Mouse (Mus musculus): ENCODE data around the gene Tacr2. TPM values are rescaled to one million over a fixed set of nuclear protein-coding genes. Genes with fewer than 3 reads are reported as not detected.

The Tacr2 gene
- polyA plus RNA-seq, 1 experiment from 2014 or later: 0.46 TPM

DNA sequence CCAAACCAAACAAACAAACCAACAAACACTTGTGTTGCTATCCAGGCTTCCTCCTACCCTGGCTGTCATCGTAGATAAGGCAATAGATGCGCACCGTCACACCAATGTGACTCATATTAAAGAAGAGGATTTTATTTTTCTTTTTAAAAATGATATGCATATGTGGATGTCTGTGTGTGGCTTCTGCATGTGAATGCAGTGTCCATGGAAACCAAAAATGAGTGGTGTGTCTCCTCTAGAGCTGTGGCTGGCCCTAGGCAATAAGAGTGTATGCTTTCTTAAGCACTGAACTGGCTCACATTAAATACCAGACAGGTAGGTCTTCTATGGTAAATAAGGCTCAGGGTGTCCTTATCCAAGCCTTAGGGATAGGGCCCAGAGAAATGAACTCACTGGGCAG, 13.6 kb upstream of the Tacr2 start:
- Histone ChIP-seq H3K27me3 (ENCODE audit: insufficient read depth, low read length) (no peaks in the 10 kb centered on the region), H3K4me1 (ENCODE audit: insufficient read depth) (no peaks in the 10 kb centered on the region), H3K4me3 (ENCODE audit: low read depth, low read length) (no peak overlapping the region), H3K27ac (ENCODE audit: low read depth) (no peak overlapping the region), H3K36me3 (ENCODE audit: insufficient read depth) (no peaks in the 10 kb centered on the region), H3K9me3 (ENCODE audit: low read depth, low read length) (no peaks in the 10 kb centered on the region), H3K4me2 (no peak overlapping the region), H3K9ac (no peak overlapping the region)
- DNase-seq: no peak
- no peak for ATAC-seq (ENCODE audit: insufficient read depth)
- WGBS: 87% methylated on average over 3 of the region's 3 CpGs
- no peak for TF ChIP-seq CTCF (IDR thresholded peaks at IDR 0.05; ENCODE audit: low read depth)

DNA sequence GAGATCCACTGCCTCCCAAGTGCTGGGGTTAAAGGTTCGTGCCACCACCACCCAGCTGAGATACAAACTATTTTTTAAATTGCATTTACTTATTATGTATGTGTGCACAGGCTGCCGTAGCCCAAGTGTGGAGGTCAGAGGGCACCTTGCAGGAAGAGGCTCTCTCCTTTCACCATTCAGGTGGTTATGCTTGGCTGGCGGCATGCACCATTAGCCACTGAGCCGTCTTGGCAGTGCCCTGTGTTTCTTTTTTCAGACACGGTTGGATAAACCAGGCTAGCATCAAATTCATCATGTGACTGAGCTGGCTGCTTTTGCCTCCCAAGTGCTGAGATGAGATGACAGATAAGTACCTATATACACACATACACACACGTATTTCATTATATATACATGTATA, 13.0 kb upstream of the Tacr2 start:
- Histone ChIP-seq H3K36me3 (ENCODE audit: insufficient read depth) (no peaks in the 10 kb centered on the region), H3K4me1 (ENCODE audit: insufficient read depth) (no peaks in the 10 kb centered on the region), H3K9ac (no peak overlapping the region), H3K9me3 (ENCODE audit: low read depth, low read length) (no peaks in the 10 kb centered on the region), H3K27me3 (ENCODE audit: insufficient read depth, low read length) (no peaks in the 10 kb centered on the region), H3K27ac (ENCODE audit: low read depth) (no peak overlapping the region), H3K4me3 (ENCODE audit: low read depth, low read length) (no peak overlapping the region), H3K4me2 (no peak overlapping the region)
- TF ChIP-seq CTCF (IDR thresholded peaks at IDR 0.05; ENCODE audit: low read depth): no peak
- ATAC-seq (ENCODE audit: insufficient read depth) (no peak), DNase-seq (no peak)
- 40% methylated on average over 6 of the region's 6 CpGs for WGBS

DNA sequence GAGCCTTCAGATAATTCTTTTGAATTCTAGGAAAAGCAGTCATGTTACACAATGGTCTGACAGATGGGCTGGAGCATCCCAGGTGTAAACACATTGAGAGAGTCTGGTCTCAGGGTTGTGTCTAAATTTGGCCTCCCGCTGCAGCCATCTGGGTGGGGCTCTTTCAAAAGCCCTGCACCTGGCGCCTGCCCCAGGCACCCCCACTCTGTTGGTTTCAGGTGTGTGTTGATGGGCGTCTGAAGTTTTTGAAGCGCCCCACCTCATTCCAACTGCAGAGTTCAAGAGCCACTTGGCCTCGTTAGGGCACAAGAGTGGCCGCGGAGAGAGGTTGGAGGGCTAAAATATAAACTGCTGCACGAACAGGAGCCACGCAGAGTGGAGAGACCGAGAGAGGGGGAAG, 9.9 kb upstream of the Tacr2 start:
- TF ChIP-seq CTCF (IDR thresholded peaks at IDR 0.05; ENCODE audit: low read depth): no peak
- WGBS: 46% methylated on average over 10 of the region's 10 CpGs
- DNase-seq (no peak), ATAC-seq (ENCODE audit: insufficient read depth) (peak; percentile 50; the same call in 1 of the 2 replicates)
- Histone ChIP-seq H3K9ac (no peak overlapping the region), H3K4me2 (no peak overlapping the region), H3K27me3 (ENCODE audit: insufficient read depth, low read length) (no peaks in the 10 kb centered on the region), H3K27ac (ENCODE audit: low read depth) (no peak overlapping the region; the same call in 1 of the 2 replicates), H3K36me3 (ENCODE audit: insufficient read depth) (no peaks in the 10 kb centered on the region), H3K4me3 (ENCODE audit: low read depth, low read length) (no peak overlapping the region), H3K4me1 (ENCODE audit: insufficient read depth) (peaks cover 1% of the 10 kb centered on the region; the same call in 1 of the 2 replicates), H3K9me3 (ENCODE audit: low read depth, low read length) (no peaks in the 10 kb centered on the region)

DNA sequence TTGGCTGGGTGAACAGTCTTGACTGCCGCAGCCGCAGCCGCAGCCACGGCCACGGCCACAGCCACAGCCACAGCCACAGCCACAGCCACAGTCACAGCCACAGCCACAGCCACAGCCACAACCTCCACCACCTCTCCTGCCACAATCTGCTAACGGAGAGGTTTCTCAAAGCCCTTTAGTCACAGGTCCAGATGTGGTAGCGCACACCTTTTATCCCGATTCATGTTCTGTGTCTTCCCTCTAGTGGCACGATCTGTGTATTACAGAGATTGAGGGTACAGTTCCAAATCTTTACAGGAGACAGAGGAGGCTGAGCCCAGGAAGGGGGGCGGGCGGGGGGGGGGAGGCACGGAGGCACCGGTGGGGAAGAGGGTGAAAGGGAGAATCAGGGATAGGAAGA, 9.3 kb upstream of the Tacr2 start:
- Histone ChIP-seq H3K4me3 (ENCODE audit: low read depth, low read length) (no peak overlapping the region), H3K4me2 (no peak overlapping the region), H3K9ac (no peak overlapping the region), H3K27ac (ENCODE audit: low read depth) (no peak overlapping the region), H3K4me1 (ENCODE audit: insufficient read depth) (peaks cover 6% of the 10 kb centered on the region; the same call in 1 of the 2 replicates), H3K36me3 (ENCODE audit: insufficient read depth) (no peaks in the 10 kb centered on the region), H3K27me3 (ENCODE audit: insufficient read depth, low read length) (no peaks in the 10 kb centered on the region), H3K9me3 (ENCODE audit: low read depth, low read length) (no peaks in the 10 kb centered on the region)
- WGBS: 40% methylated on average over 13 of the region's 13 CpGs
- TF ChIP-seq CTCF (IDR thresholded peaks at IDR 0.05; ENCODE audit: low read depth): peak; percentile 81
- DNase-seq (peak; percentile 81), ATAC-seq (ENCODE audit: insufficient read depth) (peak; percentile 22; the same call in 1 of the 2 replicates)

DNA sequence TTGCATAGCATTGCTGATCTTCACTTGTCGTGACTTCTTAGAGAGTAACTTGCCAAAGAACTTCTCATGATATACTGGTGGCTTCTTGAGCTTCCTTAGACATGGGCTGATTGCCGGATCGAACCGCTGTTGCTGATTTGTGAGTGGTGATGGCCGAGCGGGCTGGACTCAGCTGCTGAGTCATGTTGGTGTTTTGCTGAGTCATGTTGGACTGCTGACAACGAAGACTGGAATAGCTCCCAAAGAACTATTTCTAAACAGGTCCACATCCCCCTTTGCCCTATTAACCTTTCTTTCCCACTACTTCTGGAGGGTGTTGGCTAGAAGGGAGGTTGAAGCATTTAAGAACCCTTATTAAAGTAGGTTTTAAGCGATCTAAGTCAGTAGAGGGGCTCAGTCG, 8.2 kb upstream of the Tacr2 start:
- TF ChIP-seq CTCF (IDR thresholded peaks at IDR 0.05; ENCODE audit: low read depth): no peak
- Histone ChIP-seq H3K9me3 (ENCODE audit: low read depth, low read length) (no peaks in the 10 kb centered on the region), H3K27me3 (ENCODE audit: insufficient read depth, low read length) (no peaks in the 10 kb centered on the region), H3K27ac (ENCODE audit: low read depth) (no peak overlapping the region), H3K4me3 (ENCODE audit: low read depth, low read length) (no peak overlapping the region), H3K9ac (no peak overlapping the region), H3K4me2 (no peak overlapping the region), H3K36me3 (ENCODE audit: insufficient read depth) (no peaks in the 10 kb centered on the region), H3K4me1 (ENCODE audit: insufficient read depth) (peaks cover 11% of the 10 kb centered on the region; the same call in 1 of the 2 replicates)
- DNase-seq (no peak), ATAC-seq (ENCODE audit: insufficient read depth) (no peak)
- WGBS: 90% methylated on average over 9 of the region's 9 CpGs

DNA sequence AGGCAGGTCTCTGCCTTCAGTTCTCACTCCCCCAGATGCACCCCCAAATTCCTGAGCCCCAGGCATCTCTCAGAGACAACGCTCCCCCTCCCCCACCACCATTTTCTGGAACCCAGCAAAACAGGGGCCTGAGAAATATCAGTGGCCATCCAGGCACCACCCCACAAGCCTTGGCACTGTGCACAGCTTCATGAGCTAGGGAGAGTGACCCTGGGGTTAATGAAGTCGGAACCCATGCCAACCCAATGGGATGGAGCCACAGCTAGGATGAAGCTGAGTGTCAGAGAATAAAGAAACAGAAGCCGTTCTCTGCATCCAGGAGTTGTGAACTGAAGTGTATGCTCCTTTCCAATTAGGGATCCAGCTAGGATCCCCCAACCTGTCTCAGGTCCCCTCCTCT, 5.1 kb upstream of the Tacr2 start:
- Histone ChIP-seq H3K4me3 (ENCODE audit: low read depth, low read length) (no peak overlapping the region), H3K9me3 (ENCODE audit: low read depth, low read length) (no peaks in the 10 kb centered on the region), H3K27ac (ENCODE audit: low read depth) (peak overlapping the region; percentile 24; the same call in 1 of the 2 replicates), H3K9ac (no peak overlapping the region), H3K36me3 (ENCODE audit: insufficient read depth) (no peaks in the 10 kb centered on the region), H3K4me2 (no peak overlapping the region), H3K4me1 (ENCODE audit: insufficient read depth) (peaks cover 11% of the 10 kb centered on the region; the same call in 1 of the 2 replicates), H3K27me3 (ENCODE audit: insufficient read depth, low read length) (no peaks in the 10 kb centered on the region)
- DNase-seq: peak; percentile 63
- TF ChIP-seq CTCF (IDR thresholded peaks at IDR 0.05; ENCODE audit: low read depth): no peak
- 42% methylated on average over 3 of the region's 3 CpGs for WGBS
- no peak for ATAC-seq (ENCODE audit: insufficient read depth)

DNA sequence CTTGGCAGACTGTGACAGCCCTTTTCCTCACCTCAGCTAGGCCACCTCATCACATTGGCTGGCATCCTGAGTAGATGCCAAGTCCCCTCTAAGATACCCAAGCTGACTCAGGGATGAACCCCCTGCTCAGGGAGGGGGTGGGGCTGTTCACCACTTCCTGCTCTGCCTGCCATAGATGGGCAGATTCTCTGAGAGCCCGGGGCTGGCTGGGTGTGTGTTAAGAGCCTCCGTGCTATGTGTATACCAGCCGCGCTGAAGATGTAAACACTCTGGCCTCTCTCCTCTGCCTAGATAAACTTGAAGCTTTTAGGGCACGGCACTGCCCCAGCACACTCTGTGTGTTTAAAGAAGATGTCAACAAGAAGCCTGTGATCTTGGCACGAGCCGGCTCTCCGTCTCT, 4.4 kb upstream of the Tacr2 start:
- Histone ChIP-seq H3K9me3 (ENCODE audit: low read depth, low read length) (no peaks in the 10 kb centered on the region), H3K4me2 (peak overlapping the region; percentile 3; the same call in 1 of the 2 replicates), H3K27ac (ENCODE audit: low read depth) (peak overlapping the region; percentile 27; the same call in 1 of the 2 replicates), H3K27me3 (ENCODE audit: insufficient read depth, low read length) (no peaks in the 10 kb centered on the region), H3K4me1 (ENCODE audit: insufficient read depth) (peaks cover 11% of the 10 kb centered on the region; the same call in 1 of the 2 replicates), H3K36me3 (ENCODE audit: insufficient read depth) (no peaks in the 10 kb centered on the region), H3K4me3 (ENCODE audit: low read depth, low read length) (no peak overlapping the region), H3K9ac (no peak overlapping the region)
- ATAC-seq (ENCODE audit: insufficient read depth): peak; percentile 89
- 0% methylated on average over 8 of the region's 8 CpGs for WGBS
- DNase-seq: peak; percentile 82
- TF ChIP-seq CTCF (IDR thresholded peaks at IDR 0.05; ENCODE audit: low read depth): no peak
